Mouse (Mus musculus) limb, embryonic 12.5 days (tissue): ENCODE measurements around the gene Prss44. TPM values are rescaled to one million over a fixed set of nuclear protein-coding genes. Genes with fewer than 3 reads are reported as not detected.
"Not testable (repeated sequence)": the region's sequence is repeated elsewhere in the genome, so short reads cannot be mapped to it uniquely, and the experiment has no call there.

ENCODE experiments used
- ATAC-seq: fragments of 200-750 bp; cut with Nextera tagmentation; 2 replicates; pipeline ENCODE4 v1.8.0; 2017; ENCODE audit warnings: low read depth, moderate TSS enrichment; ENCODE audit not compliant: insufficient number of reproducible peaks, insufficient read depth, low FRiP score, low TSS enrichment
- H3K27ac ChIP-seq: fragments of 300-500 bp; sonication (generic); 2 replicates; pipeline ENCODE4 v1.5.1; 2016; ENCODE audit warnings: mild to moderate bottlenecking, moderate library complexity
- H3K27me3 ChIP-seq: fragments of 300-500 bp; sonication (generic); 2 replicates; pipeline ENCODE4 v1.6.1; 2016; ENCODE audit warnings: mild to moderate bottlenecking, moderate library complexity
- H3K36me3 ChIP-seq: fragments of 300-500 bp; sonication (generic); 2 replicates; pipeline ENCODE4 v1.6.1; 2016; ENCODE audit warnings: mild to moderate bottlenecking, moderate library complexity
- H3K4me1 ChIP-seq: fragments of 300-500 bp; sonication (generic); replicated peaks from 2 replicates; pipeline ENCODE4 v1.6.1; 2016
- H3K4me2 ChIP-seq: fragments of 300-500 bp; sonication (generic); 2 replicates; pipeline ENCODE4 v1.6.1; 2016; ENCODE audit warnings: mild to moderate bottlenecking, moderate library complexity
- H3K4me3 ChIP-seq: fragments of 300-500 bp; sonication (generic); replicated peaks from 2 replicates; pipeline ENCODE4 v1.5.1; 2016; ENCODE audit warnings: mild to moderate bottlenecking
- H3K9ac ChIP-seq: fragments of 300-500 bp; sonication (generic); replicated peaks from 2 replicates; pipeline ENCODE4 v1.6.1; 2016; ENCODE audit warnings: mild to moderate bottlenecking, moderate library complexity
- H3K9me3 ChIP-seq: fragments of 300-500 bp; sonication (generic); 2 replicates; pipeline ENCODE4 v1.6.1; 2016; ENCODE audit warnings: mild to moderate bottlenecking, moderate library complexity
- WGBS: fragments of 180-500 bp; shearing (Covaris S2); methylation state at CpG from one replicate; pipeline ENCODE4 v1.1.7; 2016; 5-methylcytosine and 5-hydroxymethylcytosine counted together
- polyA plus RNA-seq: library from polyadenylated mRNA; unstranded; fragments of >200 nt; fragmentation: Nextera tagmentation; extraction: Ambion mirVana; gene quantifications from 2 replicates; pipeline ENCODE4 v1.2.1, GENCODE M21; 2016

Prss44 gene
- polyA plus RNA-seq, 1 experiment from 2014 or later: not detected

DNA sequence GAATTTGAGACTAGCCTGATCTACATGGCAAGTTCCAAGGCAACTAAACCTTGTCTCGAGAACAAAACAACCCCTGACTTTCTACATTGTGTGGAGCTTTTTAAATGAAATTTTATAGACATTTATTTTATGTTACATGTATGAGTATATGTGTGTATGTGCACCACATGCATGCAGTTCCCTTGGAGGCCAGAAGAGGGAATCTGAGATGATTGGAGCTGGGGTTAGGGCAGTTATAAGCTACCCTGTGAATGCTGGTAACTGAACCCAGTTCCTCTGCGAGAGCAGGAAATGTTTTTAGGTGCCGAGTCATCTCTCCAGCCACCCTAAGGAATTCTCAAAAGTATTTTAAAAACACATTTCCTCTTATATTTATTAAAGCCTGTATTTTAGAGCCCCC is 25.6 kb upstream of the Prss44 start:
- no peaks in the 10 kb centered on the region for H3K4me1 ChIP-seq
- H3K27me3 ChIP-seq: 0 out of 2 replicates have a peak, but pooled peaks cover 1% of the 10 kb centered on the region
- H3K4me2 ChIP-seq: no peak overlapping the region
- WGBS: 93% methylated on average over 3 of the region's 3 CpGs
- no peaks in the 10 kb centered on the region for H3K36me3 ChIP-seq
- ATAC-seq: no peak
- no peak overlapping the region for H3K9ac ChIP-seq
- no peak overlapping the region for H3K4me3 ChIP-seq
- peaks cover 6% of the 10 kb centered on the region; the same call in 1 of the 2 replicates for H3K9me3 ChIP-seq
- no peak overlapping the region for H3K27ac ChIP-seq

- ATAC-seq: no peak
These were observed 23.3 kb upstream of the Prss44 start for GRCm38 (mm10) chr9:110790462-110790861.

GRCm38 (mm10) chr9:110797013-110797412 is 16.8 kb upstream of the Prss44 start:
- Histone ChIP-seq H3K36me3 (no peaks in the 10 kb centered on the region), H3K4me3 (no peak overlapping the region), H3K9me3 (no peaks in the 10 kb centered on the region), H3K27me3 (0 out of 2 replicates have a peak, but pooled peaks cover 3% of the 10 kb centered on the region), H3K27ac (no peak overlapping the region), H3K9ac (no peak overlapping the region), H3K4me1 (no peaks in the 10 kb centered on the region), H3K4me2 (no peak overlapping the region)
- WGBS: 88% methylated on average over 10 of the region's 10 CpGs
- no peak for ATAC-seq

More at GRCm38 (mm10) chr9:110790462-110790861, 23.3 kb upstream of the Prss44 start:
- Histone ChIP-seq H3K9me3 (no peaks in the 10 kb centered on the region), H3K27ac (no peak overlapping the region), H3K4me1 (no peaks in the 10 kb centered on the region), H3K36me3 (no peaks in the 10 kb centered on the region), H3K4me2 (no peak overlapping the region), H3K4me3 (no peak overlapping the region), H3K9ac (no peak overlapping the region), H3K27me3 (0 out of 2 replicates have a peak, but pooled peaks cover 3% of the 10 kb centered on the region)
- 71% methylated on average over 4 of the region's 4 CpGs for WGBS

DNA sequence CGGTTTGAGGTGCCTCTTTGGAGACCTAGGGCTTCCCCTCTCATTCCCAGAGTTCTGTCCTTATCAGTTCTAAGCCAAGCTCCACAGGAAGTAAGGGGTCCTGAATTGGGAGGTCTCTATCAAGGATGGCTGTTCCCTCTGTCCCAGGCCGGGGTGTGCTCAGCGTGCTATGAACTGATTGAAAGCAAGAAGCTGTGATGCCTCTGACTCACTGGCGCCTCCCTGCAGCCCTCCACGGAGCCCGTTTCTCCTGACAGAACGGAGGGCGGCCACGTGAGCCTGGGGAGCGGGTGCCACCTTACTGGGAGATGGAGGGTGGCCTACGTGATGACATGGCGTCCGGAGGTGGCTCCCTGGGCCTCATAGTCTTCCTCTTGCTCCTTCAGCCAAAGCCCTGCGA is 15.9 kb upstream of the Prss44 start, which contains the start of gene Prss42:
Prss42 (plus strand) TSS at position 301 of the 400 bp plus-strand sequence.
- no peaks in the 10 kb centered on the region for H3K9me3 ChIP-seq
- no peaks in the 10 kb centered on the region for H3K4me1 ChIP-seq
- H3K36me3 ChIP-seq: no peaks in the 10 kb centered on the region
- H3K4me3 ChIP-seq: no peak within 1 kb of the TSS
- 0 out of 2 replicates have a peak, but pooled peaks cover 3% of the 10 kb centered on the region for H3K27me3 ChIP-seq
- no peak within 1 kb of the TSS for H3K4me2 ChIP-seq
- 88% methylated on average over 14 of the region's 14 CpGs for WGBS
- no peak within 1 kb of the TSS for H3K27ac ChIP-seq
- ATAC-seq: no peak
- no peak within 1 kb of the TSS for H3K9ac ChIP-seq

GRCm38 (mm10) chr9:110800834-110801479 is 12.8 kb upstream of the Prss44 start:
- Histone ChIP-seq H3K4me3 (no peak overlapping the region), H3K4me2 (no peak overlapping the region), H3K9ac (no peak overlapping the region), H3K27me3 (no peaks in the 10 kb centered on the region), H3K36me3 (no peaks in the 10 kb centered on the region), H3K4me1 (no peaks in the 10 kb centered on the region), H3K27ac (no peak overlapping the region), H3K9me3 (no peaks in the 10 kb centered on the region)
- 84% methylated on average over 8 of the region's 8 CpGs for WGBS
- no peak for ATAC-seq

GRCm38 (mm10) chr9:110803294-110803693 is 10.5 kb upstream of the Prss44 start:
- ATAC-seq: no peak
- no peaks in the 10 kb centered on the region for H3K36me3 ChIP-seq
- 69% methylated on average over 4 of the region's 4 CpGs for whole genome bisulfite sequencing
- no peaks in the 10 kb centered on the region for H3K27me3 ChIP-seq
- H3K27ac ChIP-seq: no peak overlapping the region
- H3K4me1 ChIP-seq: no peaks in the 10 kb centered on the region
- H3K9ac ChIP-seq: no peak overlapping the region
- H3K4me3 ChIP-seq: no peak overlapping the region
- no peak overlapping the region for H3K4me2 ChIP-seq
- no peaks in the 10 kb centered on the region for H3K9me3 ChIP-seq

DNA sequence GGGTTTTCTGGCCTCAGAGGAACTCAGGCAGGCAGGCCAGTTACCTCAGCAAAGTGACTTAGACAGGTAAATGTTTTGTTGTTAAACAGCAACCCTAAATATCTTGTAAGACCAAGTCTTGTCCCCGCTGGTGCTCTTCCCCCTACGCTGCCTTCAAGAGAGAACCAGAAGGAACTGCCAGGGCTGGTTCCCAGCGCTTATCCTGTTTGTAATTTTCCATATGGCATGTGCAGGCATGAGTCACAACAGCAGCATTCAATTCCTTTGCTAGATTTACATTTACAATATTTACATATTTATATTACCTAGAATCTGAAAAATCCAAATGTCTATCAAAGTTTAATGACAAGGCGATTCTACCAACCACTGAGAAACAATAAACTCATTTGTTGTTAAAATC is 3.7 kb upstream of the Prss44 start:
- Histone ChIP-seq H3K4me2 (no peak overlapping the region), H3K27ac (no peak overlapping the region)
- 81% methylated on average over 4 of the region's 4 CpGs for WGBS

DNA sequence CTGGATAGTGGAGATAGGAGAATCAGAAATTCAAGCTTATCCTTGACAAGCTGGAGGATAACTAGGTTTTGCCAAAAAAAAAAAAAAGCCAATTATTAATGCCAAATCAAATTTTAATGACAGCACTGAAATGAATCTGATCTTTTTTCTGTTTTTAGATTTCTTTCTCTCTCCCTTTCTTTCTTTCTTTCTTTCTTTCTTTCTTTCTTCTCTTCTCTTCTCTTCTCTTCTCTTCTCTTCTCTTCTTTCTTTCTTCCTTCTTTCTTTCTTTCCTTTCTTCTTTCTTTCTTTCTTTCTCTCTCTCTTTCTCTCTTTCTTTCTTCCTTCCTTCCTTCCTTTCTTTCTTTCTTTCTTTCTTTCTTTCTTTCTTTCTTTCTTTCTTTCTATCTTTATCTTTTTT is 6.8 kb downstream of the Prss44 start:
- H3K9ac ChIP-seq, ATAC-seq, H3K4me3 ChIP-seq, H3K36me3 ChIP-seq, H3K27ac ChIP-seq, H3K27me3 ChIP-seq, H3K9me3 ChIP-seq, H3K4me2 ChIP-seq, H3K4me1 ChIP-seq: not testable (repeated sequence)

More for the DNA sequence above, 3.7 kb upstream of the Prss44 start:
- Histone ChIP-seq H3K9me3 (no peaks in the 10 kb centered on the region), H3K27me3 (peaks cover 6% of the 10 kb centered on the region; the same call in 1 of the 2 replicates), H3K4me3 (no peak overlapping the region), H3K4me1 (no peaks in the 10 kb centered on the region), H3K36me3 (no peaks in the 10 kb centered on the region), H3K9ac (no peak overlapping the region)
- no peak for ATAC-seq

DNA sequence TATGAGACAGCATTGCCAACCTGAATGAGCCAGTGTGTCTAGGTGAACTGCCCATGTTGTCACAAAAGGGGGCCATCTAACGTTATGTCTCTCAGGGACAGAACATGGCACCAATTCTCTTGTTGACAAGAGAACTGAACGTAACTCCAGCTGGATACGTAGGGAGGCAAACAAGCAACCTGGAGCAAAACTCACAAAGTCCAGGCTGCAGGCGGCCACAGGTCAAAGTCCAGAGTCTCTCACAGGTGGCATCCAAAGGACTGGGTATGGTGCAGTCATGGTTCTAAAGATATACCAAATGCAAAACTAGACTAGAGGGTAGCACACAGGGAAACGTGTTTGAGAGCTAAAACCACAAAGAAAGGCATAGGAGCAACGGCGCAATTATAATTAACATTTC is 7.6 kb downstream of the Prss44 start:
- H3K9ac ChIP-seq: no peak overlapping the region
- peaks cover 8% of the 10 kb centered on the region; the same call in 1 of the 2 replicates for H3K4me1 ChIP-seq
- no peak overlapping the region for H3K27ac ChIP-seq
- ATAC-seq: no peak
- WGBS: 88% methylated on average over 7 of the region's 7 CpGs
- no peaks in the 10 kb centered on the region for H3K36me3 ChIP-seq
- H3K4me3 ChIP-seq: no peak overlapping the region
- H3K27me3 ChIP-seq: no peaks in the 10 kb centered on the region
- no peaks in the 10 kb centered on the region for H3K9me3 ChIP-seq
- H3K4me2 ChIP-seq: no peak overlapping the region

DNA sequence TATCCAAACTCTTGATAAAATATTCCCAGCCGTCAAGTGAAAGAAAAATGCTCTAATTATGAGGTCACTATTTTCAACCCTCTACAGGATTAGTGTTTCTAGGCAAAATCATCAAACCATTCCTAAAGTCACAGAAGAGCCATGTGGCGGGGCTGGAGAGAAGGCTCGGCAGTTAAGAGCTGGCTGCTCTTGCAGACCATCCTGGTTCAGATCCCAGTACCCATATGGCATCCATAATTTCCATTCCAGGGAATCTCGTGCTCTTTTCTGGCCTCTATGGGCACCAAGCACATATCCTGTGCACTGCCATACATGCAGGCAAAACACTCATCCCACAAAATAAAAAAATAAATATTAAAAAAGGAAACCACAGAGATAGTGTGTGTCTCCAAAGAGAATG is 11.6 kb downstream of the Prss44 start:
- no peak overlapping the region for H3K4me2 ChIP-seq
- no peak overlapping the region for H3K9ac ChIP-seq
- H3K9me3 ChIP-seq: no peaks in the 10 kb centered on the region
- no peak overlapping the region for H3K27ac ChIP-seq
- 65% methylated on average over 4 of the region's 4 CpGs for WGBS
- no peak for ATAC-seq
- H3K4me1 ChIP-seq: peaks cover 8% of the 10 kb centered on the region; the same call in 1 of the 2 replicates
- H3K27me3 ChIP-seq: peaks cover 11% of the 10 kb centered on the region; the same call in 1 of the 2 replicates
- H3K36me3 ChIP-seq: no peaks in the 10 kb centered on the region
- H3K4me3 ChIP-seq: no peak overlapping the region

- Histone ChIP-seq H3K27me3 (peaks cover 11% of the 10 kb centered on the region; the same call in 1 of the 2 replicates), H3K4me1 (peaks cover 8% of the 10 kb centered on the region; the same call in 1 of the 2 replicates), H3K27ac (no peak overlapping the region), H3K36me3 (no peaks in the 10 kb centered on the region), H3K9ac (no peak overlapping the region), H3K4me2 (no peak overlapping the region), H3K9me3 (no peaks in the 10 kb centered on the region), H3K4me3 (no peak overlapping the region)
- 84% methylated on average over 7 of the region's 7 CpGs for WGBS
- ATAC-seq: no peak
These were observed 12.0 kb downstream of the Prss44 start for GRCm38 (mm10) chr9:110825832-110826231.

GRCm38 (mm10) chr9:110826390-110826789 is 12.6 kb downstream of the Prss44 start, which contains the start of gene Prss43:
Gene Prss43 (plus strand): TSS chr9:110826690.
- Histone ChIP-seq H3K4me1 (peaks cover 8% of the 10 kb centered on the region; the same call in 1 of the 2 replicates), H3K4me2 (no peak within 1 kb of the TSS), H3K27ac (no peak within 1 kb of the TSS), H3K4me3 (no peak within 1 kb of the TSS), H3K9ac (no peak within 1 kb of the TSS), H3K9me3 (no peaks in the 10 kb centered on the region), H3K36me3 (no peaks in the 10 kb centered on the region), H3K27me3 (peaks cover 11% of the 10 kb centered on the region; the same call in 1 of the 2 replicates)
- WGBS: 74% methylated on average over 3 of the region's 3 CpGs
- ATAC-seq: no peak
